Mouse (Mus musculus): Measurements from ENCODE around the gene AI413582.

Gene AI413582

DNA sequence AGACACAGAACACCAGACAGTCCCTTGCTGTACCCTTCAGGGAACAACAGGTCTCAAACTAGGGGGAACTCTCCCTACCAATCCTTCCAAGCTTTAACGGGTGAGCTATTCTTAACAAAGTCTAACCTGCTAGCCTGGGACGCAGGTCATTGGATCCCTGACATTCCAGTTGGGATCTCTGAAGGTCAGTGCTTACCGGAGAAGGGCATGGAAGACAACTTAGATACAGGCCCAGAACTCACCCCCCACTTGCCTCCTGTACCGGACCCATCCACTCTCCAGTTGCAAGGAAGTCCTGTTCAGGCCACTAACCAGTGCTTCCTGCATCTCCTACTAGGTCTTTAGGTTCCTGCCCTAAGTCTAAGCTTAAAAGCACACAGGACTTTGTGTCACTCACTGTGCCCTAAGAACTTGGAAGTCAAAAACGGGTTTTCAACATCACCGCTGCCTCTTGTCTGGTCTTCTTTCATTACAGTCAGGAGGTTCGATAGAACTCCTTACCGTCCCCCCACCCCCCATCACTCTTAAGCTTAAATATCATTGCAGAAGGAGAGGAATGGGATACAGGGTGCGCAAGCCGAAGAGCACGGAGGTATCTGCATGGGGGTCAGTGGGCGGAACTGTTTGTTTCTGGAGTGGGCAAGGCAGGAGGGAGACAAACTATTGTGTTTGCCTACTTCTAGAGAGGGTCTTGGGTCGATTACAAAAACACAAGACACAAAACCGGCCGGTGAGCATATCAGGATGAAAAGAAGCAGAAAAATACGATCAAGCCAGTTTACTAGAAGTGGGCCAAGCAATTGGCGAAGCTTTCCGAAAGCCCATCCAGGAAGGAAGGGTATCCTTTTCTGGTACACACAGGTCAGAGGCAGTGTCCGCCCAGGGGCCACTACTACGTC is 11.2 kb downstream of the AI413582 start:
- DNase-seq, result no peak

DNA sequence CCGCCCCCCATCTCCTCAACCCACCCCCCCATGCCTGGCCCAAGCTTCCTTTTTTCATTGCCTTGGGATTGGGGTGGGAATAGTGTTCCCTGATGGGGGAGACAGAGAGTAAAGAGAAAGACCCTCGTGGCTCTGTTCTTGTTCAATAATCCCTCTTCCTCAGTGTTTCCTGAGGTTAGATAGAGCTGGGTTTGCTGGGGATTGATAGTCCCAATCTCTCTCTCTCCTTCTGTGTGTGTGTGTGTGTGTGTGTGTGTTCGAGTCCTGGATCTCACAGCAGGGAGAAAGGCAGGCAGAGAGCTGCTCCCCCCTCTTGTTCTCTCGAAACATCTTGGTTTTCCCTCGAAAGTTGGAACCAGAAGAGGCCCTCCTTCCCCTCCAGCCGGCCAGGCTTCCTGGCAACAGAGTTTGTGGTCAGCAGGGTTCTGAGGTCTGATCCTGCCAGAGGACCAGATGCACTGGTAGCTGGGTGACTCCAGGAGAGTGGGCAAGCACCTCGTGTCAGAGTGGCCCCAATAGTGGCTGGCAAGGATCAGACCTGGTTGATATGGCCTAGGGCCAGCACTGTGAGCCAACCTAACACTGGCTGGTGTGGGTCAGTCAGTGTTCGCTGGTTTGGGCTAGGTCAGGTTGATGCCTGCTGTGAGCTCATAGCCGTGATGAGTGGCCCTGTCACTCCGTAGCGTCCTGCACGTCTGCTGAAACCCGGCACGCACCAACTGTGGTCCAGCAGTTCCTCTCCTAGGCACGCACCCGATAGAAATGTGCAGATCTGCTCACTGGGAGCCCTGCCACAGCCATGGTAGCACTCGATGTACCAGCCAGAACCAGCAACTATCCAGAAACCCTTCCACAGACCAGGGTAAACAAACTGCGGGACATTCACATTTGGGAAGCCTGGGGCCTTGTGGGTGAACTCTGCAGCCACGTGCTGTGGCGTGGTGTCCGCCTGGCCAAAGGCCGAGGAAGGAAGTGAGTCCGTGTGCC is 13.0 kb downstream of the AI413582 start:
- no peak for DNase-seq

DNA sequence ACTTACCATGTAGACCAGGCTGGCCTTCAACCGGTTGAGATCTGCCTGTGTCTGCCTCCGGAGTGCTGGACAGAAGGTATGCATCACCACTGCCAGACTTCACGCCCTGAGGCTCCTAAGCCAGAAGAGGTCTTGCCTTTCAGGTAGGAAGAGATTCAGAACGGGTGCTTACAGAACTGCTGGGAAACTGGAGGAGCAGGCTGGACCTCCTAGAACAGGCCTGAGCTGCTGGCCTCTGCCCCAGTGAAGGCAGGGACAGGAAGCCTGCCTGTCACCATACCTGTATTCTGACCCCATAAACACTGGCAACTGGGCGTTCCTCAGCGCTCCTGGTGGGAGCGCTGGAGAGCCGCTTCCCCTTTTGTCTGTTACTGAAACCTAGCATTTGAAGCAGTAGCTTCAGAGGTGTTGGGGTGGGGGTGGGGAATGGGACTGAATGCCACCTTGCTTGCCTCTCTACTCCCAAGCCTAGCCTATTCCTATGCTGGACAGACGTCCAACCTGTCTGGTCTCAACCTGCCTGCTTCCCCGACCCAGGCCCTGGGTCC is 14.1 kb downstream of the AI413582 start:
- no peak for DNase-seq

DNA sequence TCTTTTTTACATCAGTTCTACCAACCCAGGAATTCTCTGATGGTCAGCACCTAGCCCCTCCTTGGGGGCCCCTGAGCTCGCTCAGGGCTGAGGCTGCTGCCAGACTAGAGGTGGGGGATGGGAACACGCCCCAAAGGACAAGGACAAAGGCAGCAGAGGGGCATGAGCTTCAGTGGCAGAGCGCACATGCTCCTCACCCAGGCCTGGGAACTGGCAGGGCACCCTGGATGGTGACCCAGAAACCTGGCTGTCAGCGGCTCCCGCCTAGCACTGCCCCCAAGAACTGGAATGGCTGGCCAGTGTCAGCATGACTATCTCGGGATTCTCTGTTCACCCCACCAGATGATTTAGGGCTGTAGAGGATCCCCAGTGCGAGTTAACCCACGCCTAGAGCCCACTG is 16.3 kb downstream of the AI413582 start:
- no peak for DNase-seq

DNA sequence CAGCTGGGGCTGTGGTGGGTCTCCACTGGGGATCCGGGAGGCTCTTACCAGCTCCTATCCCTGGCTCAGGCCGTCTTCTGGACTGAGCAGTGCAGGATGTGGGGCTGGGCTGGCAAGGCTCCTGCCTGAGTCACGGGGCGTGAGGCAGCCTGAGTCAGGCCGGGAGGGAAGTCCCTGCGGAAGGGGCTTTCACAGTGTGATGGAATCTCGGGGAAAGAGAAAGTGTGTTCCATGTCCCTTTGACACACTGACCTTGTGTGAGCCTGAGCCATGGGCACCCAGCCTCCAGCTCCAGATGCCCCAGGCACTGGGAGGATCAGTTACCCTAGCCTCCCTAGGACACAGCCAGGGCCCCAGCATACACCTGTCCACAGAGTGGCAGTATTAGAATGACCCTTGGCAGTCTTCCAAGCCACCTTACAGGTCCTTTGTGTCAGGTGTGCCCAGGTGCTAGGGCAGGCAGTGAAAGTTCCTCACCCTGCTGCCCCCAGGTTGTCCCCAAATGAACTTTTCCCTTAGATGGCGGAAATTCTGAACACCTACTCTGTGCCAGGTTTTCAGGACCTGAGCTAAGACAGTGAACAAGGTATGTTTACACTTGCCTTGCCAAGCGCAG is 18.2 kb downstream of the AI413582 start:
- no peak for DNase-seq

DNA sequence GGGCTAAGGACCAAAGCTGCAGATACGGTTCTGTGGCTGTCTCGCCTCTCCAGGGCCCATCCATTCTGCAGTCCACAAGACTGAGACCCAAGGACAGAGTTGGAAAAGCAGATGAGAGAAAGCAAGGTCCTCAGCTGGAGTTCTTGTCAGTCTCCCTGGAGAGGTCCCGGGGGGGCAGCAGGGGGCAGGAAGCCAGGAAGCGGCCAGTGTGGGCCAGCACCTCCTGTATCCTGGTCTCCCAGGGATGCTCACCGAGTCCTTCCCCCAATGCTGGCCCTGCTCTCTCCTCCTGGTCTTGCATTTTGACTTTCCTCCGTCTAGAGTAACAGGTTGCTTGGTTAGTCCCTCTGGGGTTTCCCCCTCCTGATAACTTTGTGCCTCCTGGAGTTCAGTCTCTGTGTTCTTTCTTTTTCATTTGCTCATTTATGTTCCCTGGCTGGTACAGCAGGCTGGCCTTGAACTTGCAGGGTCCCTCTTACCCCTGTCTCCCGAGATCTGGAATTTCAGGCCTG is 18.9 kb downstream of the AI413582 start:
- DNase-seq, result no peak

DNA sequence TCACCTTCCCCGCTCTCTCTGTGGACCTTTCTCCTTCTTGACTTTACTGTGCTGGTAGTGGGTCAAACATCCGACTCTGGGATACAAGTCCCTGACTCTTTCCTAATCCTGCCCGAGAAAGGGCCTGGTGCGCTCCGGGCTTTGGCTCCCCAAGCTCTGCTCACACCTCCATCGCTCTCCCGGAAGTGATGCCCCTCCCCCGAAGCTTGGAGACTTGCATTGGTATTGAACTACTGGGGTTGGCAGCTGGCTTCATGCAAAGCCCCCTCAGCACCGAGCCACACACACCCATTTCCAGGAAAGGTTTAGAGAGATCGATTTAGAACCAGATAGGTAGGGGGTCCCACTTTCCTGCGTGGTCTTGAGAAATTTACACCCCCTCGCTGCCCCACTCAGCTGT is 19.6 kb downstream of the AI413582 start:
- DNase-seq, result no peak

DNA sequence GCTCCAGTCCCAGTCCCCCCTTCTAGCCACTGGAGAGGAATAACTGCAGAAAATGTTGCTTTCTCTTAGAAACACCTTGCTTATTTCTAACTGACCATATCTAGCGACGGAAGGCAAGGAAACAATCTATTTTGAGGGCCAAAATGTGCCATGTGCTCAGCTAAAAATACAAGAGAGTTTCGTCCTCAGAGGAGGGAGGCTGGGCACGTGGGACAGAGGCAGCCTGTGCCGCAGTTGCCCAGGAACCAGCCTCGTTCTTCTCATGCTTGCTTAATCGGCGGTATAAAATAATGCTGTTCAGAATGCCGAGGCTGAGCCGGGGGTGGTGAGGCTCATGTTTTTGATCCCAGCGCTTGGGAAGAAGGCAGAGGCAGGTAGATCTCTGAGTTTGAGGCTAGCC is 21.0 kb downstream of the AI413582 start:
- no peak for DNase-seq

DNA sequence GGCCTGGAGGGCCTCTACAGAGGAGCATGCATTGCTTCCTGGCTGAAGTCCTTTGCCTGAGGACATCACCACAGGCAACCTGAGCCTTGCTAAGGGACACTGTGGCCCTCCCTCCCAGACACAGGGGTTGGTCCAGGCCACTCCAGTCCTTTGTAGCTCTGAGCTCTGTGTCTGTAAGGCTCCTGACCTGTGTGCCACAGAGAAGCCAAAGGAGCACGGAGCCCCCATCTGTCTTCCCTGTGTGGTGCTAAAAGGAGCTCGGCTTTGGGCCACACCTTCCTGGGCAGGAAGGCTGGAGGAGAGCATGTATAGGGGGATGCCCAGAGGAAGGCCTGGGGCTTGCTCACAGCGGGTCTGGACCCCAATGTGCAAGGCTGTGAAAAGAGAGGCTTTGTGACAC is 23.6 kb downstream of the AI413582 start:
- DNase-seq, result no peak

DNA sequence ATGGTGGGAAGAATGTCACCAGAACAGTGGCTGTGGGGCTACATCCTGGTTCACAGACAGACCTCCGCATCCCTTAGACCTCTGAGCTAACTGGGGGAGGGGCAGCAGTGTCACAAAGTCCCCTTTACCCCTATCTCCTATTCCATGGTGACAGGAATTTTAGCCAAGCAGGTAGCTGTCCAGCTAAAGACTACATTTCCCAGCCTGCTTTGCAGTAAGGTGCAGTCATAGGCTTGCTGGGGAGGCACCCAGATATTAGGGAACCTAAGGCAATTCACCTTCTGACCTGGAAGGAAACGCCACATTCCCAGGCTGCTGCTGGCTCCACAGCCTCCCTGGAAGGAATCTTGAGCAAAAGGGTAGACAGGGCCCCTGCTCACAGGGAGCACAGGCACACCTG is 24.3 kb downstream of the AI413582 start:
- no peak for DNase-seq

DNA sequence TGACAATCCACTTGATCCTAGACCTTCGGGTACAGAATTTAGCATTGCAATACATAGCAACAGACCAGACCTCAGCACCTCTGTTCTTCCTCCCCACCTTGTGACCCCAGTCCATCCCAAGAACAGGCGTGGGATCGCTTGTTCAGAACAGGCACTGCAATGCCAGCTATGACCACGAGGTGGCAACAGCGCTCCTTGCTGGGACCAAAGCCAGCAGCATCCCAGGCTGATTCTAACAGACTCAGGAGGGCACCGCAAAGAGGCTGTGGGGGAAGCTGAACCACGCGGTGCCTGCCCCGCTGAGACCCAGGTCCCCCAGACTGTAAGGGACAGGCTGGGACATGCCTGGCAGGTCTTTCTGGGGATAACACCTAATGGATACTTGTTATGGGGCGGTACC is 30.8 kb downstream of the AI413582 start:
- DNase-seq, result peak; percentile 93

DNA sequence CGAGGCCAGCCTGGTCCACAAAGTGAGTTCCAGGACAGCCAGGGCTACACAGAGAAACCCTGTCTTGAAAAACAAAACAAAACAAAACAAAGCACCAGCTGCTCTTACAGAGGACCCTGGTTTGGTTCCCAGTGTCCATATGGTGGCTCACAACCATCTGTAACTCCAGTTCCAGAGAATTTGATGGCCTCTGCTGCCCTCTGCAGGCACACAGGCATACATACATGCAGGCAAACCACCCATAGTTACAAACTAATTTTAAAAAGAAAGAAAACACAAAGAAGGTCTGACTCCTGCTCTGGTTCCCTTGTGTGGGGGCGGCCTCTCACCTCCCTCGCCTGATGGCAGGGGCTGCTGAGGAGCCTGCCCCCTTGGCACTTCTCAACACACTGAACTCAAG is 32.2 kb downstream of the AI413582 start:
- no peak for DNase-seq

DNA sequence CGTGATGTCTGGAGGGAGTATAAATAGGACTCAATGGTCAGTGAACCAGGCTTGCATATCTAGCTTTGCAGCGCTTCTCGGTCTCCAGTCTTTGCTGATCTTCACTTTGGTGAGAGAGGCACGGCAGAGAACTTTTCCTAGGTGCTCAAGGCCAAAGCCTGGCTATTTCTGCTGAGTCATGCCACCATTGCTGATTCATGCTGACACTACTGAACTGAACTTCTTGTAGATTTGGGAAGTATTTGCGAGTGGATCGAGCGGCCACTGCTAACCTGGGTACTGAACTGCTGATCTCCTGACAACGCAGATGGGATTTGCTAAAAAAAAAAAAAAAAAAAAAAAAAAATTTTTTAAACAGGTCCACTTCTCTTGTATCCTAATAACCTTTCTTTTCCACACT is 33.5 kb downstream of the AI413582 start:
- DNase-seq, result no peak

DNA sequence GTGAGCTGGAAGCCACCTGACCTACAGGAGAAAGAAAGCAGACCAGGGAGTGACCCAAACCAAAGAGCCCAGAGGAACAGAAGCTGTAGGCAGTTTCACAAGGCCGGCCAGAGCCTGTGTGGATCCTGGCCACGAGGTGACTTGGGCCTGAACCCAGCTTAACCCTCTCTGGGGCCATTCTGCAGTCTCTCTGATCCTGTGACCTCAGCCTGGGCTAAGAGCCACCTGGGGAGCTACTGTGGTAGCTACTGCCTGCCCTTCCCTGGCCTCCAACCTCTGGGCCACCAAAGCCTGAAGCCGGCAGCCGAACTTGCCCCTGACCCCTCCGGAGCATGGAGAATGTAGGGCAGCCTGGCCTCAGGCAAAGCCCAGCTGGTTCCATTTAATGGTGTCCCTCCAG is 36.8 kb downstream of the AI413582 start:
- DNase-seq, result no peak

DNA sequence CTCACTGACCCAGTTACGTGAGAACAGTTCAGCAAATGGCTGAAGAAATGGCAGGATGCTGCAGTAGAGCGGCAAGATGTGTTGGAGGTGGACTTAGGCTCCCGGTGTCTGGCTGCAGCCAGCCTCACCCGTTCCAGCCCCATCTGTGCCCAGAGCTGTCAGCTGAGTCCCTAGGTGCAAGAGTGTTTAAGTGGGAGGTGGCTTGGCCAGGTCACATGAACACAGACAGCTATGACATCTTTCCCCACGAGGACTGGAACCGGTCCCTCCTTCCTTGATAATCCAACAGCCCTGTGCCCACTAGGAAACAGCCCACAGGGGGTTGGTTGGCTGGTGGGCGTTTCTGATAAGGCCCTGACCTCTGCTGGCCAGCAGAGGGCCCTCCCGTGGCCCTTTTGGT is 37.5 kb downstream of the AI413582 start:
- no peak for DNase-seq

DNA sequence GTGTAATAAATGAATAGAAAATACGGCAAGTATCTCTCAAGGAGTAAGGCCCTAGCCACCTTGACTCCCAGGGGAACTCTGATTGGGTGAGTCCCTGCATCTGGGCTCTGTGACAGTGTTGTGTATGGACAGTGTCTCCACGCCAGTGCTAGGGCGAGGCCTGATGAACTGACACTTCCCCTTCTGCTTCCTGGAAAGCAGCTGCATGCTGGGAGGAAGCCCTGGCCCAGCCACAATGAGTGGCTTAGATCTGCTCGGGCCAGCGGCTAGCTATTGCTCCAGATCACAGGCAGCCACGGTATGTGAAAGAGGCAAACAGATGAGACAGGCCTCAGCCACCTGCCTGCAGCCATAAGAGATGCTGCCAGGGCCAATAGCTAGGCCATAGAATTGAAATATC is 38.4 kb downstream of the AI413582 start:
- no peak for DNase-seq

DNA sequence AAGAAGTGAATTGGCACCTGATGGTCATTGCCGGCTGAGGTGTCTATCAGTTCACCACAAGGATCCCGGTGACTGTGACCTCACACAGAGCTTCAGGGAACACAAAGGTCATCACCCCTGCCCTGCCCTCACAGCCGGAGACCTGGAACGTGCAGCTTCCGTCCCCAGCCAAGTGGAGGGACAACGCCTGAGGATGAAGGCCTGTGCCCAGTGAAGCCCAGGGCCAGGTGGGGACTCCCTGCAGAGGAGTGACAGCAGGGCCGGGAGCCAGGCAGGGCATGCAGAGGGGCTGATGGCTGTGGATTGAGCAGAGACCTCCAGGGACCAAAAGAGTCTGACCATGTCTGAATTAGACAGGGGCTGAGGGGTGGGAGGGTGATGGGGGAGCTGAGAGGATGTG is 42.4 kb downstream of the AI413582 start:
- DNase-seq, result no peak

DNA sequence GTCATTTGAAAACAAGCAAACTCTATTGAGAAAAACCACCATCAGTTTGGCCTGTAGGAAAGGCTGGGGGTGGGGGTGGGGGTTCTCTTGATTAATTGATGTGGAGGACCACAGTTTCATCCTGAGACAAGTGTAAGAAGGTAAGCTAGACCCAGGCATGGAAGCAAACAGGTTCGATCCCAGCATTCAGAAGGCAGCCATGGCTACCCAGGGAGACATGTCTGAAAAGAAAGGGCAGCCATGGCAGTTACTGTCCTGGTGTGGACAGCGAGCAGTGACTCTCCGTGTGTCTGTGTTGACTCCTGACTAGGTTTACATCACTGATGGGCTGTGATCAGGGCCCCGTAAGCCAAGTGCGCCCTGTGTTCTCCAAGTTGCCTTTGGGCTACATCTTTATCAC is 44.3 kb downstream of the AI413582 start, which contains the start of gene Grm4:
Gene Grm4, minus strand, starts transcription at position 101 of the 400 bp plus-strand sequence.
- no peak for DNase-seq

DNA sequence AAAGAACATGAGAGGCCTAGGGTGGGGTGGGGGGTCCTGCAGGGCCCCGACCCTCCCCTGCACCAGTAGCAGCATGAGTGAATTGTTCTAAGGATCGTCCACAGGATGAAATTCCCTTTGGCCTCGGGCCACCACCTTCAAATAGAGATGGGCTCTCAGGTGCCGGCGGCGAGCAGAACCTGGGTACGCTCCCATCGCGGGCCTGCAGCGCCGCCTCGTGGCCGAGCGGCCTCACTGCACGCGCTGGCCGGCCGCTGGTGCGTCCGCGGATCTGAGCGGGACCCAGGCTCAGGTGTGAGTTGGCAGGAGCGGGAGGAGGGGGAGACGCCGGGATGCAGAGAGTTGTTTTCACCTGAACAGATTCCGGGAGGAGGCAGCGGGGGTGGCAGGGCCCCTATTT is 45.0 kb downstream of the AI413582 start:
- DNase-seq, result peak; percentile 59

DNA sequence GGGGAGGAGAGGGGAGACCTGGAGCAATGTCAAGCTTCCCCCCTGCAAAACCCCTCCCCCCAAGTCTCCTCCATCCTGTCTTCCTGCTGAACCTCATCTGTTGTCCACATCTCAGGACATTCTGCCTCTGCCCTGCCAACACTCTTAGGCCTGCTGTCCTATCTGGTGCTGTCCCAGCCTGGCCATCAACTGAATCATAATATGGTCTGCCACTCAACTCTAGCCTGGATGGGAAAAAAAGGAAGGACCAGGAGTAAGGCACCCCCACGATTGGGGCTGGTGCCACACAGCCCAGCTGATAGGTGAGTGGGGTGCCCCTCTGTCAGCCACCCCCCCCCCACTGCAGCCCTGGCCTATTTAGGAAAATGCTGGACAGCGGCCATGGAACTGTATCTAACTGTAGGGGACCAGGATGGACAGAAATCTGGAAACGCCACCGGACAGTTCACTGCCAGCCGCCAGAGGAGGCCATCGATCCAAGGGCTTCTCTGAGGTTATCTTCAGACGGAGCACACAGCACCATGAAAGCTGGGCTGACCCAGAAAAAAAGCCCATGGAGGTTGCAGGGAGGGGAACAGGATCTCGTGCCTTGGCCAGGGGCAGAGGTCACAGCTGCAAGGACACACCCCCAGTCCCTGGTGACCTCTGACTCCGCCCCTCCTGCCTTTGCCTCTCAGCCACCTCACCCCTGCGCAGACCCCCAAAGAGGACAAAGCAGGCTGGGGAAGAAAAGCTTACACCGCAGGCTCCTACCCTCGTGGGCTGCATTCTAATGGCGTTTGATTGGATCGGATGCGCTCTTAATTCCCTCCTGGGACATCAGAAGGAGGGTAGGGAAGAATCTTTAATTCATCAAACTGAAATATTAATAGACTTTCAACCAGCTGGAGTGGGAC is 46.6 kb downstream of the AI413582 start:
- DNase-seq, result no peak

DNA sequence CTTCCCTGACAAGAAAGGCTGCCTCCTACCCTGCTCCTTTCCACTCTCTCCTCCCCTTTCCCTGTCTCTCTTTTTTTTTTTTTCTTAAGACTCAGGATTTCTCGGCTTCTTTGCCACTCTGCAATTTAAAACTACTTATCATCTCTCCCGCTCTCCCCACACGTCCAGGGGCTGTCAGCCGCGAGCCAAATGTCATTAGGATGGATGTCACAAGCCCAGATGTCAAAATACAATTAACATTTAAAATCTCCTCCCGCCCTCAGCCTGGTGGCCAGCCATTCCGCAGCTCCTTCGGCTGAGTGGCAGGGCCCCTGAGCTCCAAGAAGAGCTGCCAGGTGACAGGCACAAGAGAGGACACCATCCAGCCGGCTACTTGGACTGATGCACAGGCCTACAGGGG is 47.3 kb downstream of the AI413582 start:
- DNase-seq, result no peak
